Mouse (Mus musculus): ENCODE data around the gene Adh7.

Adh7 gene

DNA sequence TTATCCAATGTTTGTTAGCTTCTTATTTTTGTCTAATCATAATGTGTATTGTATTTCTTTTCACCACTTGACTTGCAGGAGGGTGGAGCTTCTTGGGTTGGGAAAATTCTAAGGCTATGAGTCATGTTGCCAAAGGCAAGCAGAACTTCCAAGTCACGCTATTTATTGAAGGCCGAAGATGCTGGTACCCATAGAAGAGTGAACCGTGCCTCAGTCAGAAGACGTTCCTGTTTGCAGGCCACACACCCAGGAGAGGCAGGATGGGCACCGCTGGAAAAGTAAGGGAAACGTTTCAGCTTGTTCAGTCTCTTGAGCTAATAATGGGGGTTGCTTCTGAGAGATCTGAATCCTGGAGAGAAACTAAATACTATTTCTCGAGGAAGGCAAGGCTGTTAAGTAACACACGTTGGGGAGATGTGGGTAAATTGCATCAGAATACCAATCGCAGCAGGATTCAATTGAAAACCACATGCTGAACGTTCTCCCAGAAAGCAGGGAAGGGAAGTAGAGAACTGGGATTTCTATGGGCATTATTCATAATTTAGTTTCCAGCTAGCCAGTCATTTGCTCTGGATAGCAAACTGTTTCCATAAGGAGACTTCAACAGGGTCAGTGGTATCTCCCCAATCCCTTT, at the start of gene Adh7:
Adh7 (plus strand) TSS at position 130 of the 634 bp plus-strand sequence.
- DNase-seq (ENCODE audit: low read depth): peak; percentile 78

GRCm38 (mm10) chr3:138173291-138173690, 44.3 kb upstream of the Adh7 start:
- no peak for DNase-seq (ENCODE audit: low read depth)

GRCm38 (mm10) chr3:138175551-138175950, 42.0 kb upstream of the Adh7 start:
- DNase-seq (ENCODE audit: low read depth): no peak

DNA sequence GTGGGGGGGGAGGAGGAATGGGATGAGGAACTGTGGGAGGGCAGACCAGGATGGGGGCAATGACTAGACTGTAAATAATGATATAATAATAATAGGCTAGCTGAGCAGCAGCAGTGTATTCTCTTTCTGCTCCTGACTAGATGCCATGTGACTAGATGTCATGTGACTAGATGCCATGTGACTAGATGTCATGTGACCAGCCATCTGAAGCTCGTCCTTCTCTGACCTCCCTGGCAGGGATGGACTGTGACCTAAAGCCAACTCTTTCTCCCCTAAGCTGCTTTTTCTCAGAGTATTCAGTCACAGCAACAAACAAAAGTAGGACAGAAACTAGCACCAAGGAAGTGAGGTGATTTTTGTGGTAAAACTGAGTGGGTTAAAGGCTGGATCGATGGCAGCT, 35.5 kb upstream of the Adh7 start:
- no peak for DNase-seq (ENCODE audit: low read depth)

- DNase-seq (ENCODE audit: low read depth): no peak
These were observed 34.2 kb upstream of the Adh7 start for GRCm38 (mm10) chr3:138183371-138183770.

DNA sequence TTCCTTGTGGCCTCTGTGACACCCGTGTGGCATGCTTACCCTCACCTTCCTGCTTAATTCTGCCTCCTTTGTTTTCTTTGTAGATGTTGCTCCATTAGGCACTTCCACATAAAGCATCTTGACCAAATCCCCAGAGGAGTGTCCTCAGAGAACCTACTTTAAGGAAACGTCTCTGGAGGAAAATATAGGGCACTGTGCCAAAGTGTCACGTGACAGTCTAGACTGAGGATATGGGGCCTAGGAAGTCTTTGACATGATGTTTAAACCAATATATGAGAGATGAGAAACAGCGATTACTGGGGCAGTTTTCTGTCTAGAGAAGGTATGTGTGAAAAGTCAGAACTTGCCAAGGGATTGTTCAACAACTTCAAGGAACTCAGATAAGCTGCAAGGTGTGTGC, 32.3 kb upstream of the Adh7 start:
- no peak for DNase-seq (ENCODE audit: low read depth)

GRCm38 (mm10) chr3:138185995-138186930, 31.3 kb upstream of the Adh7 start:
- no peak for DNase-seq (ENCODE audit: low read depth)

- DNase-seq (ENCODE audit: low read depth): no peak
These were observed 25.3 kb upstream of the Adh7 start for GRCm38 (mm10) chr3:138192260-138192659.

DNA sequence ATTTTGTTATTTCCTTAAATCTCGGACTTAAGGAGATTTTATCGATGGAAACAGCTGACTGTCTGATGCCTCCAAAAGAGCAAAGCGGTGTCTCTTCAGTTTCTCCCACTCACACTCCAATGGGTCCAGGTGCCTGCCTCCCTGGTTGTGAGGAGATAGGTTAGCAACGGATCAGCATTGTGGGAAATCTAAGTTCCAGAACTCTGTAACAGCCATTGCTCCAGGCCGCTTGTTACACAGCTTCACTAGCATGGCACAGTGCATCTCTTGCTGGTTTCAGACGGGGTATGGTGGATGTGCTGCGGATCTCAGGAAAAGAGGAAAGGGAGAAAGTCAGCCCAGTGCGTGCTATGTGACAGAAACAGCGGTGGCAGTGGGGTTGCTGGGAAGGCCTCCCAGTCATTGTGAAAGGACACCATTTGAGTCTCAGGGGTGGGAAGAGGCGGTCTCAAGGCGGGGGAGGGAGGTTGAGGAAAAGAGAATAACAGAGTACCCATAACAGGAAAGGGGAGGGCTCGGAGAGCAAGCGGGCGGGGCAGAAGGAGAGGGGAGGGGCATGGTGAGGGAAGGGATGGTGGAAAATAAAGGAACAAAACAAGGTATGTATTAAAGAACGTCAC, 23.8 kb upstream of the Adh7 start, which contains the start of gene 4930579F01Rik:
4930579F01Rik (minus strand) TSS at position 143 of the 620 bp plus-strand sequence.
- no peak for DNase-seq (ENCODE audit: low read depth)

DNA sequence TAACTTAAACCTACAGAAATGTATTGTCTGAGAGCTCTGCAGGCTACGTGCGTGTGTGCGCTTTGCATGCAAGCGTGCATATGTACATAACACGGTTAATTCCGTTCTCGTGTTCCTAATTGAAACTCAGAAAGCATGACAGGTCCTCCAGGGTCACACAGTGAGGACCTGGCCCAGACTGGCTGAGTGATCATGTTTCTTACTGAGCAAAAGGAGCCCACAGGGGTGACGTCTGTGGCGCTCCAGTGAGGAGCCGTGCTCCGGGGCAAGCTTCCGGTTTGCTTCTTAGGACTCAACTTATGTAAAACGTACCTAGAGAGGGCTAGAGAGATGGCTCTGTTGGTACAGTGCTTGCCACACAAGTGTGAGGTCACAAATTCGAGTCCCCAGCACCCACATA, 20.5 kb upstream of the Adh7 start:
- no peak for DNase-seq (ENCODE audit: low read depth)

- no peak for DNase-seq (ENCODE audit: low read depth)
These were observed 20.0 kb upstream of the Adh7 start for GRCm38 (mm10) chr3:138197556-138197955.

GRCm38 (mm10) chr3:138197973-138198721, 19.4 kb upstream of the Adh7 start:
- DNase-seq (ENCODE audit: low read depth): peak; percentile 45

- no peak for DNase-seq (ENCODE audit: low read depth)
These were observed 18.9 kb upstream of the Adh7 start for GRCm38 (mm10) chr3:138198722-138199068.

GRCm38 (mm10) chr3:138208821-138209220, 8.7 kb upstream of the Adh7 start:
- no peak for DNase-seq (ENCODE audit: low read depth)

DNA sequence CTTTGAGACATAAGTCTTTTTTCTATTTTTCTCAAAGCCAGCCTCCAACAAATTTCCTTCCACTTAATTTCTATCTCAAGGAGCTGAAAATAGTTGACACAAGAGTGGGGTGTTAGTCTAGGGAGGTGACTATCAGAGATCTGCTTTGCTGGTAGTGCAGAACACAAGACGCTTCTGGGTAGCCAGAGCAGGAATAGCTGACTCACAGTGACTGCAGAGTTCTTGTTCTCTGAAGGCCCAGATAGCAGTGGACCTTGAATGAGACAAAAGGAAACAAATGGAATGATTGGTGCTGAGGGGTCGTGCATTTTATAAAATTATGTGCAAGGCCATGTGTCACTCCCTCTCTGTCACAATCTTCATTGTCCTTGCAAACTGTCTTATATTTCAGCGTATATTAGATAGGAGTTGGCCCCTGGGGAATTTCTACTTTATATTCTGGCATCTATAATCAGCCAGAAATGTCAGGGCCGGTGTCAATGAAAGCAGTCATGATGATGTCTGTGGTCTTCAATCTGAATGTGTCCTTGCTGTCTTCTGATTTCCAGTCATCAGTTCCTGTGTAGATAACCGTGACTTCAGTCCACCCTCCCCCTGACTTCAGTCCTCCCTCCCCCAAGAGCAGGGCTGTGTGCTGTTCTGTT, 7.0 kb upstream of the Adh7 start:
- no peak for DNase-seq (ENCODE audit: low read depth)

DNA sequence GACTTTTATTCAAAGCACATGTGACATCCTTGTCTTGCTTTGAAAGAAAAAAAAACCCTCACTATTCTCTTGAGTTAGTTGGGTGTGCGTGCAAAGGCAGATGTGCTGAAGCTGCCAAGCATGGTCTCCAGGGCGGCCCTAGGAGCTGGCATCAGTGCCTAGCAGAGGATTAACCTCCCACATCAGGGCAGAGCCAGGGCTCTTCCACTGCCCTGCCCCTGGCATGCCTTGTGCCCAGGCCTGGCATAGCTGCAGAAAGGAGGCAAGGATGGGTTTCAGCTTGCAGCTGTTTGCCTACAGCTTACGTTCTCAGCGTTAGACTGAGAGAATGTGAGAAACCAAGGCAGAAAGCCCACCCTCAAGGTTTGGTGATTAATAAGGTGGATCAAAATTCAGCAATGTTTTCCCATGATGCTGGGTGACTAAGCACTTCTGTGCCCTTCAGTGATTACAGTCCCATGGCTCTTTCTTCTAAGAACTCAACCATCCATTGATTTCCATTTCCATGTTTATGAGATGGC, 5.1 kb upstream of the Adh7 start:
- DNase-seq (ENCODE audit: low read depth): no peak

- no peak for DNase-seq (ENCODE audit: low read depth)
These were observed 2.1 kb upstream of the Adh7 start for GRCm38 (mm10) chr3:138215395-138215989.

GRCm38 (mm10) chr3:138216091-138216490, 1.5 kb upstream of the Adh7 start:
- DNase-seq (ENCODE audit: low read depth): no peak

GRCm38 (mm10) chr3:138221116-138221515, 3.6 kb downstream of the Adh7 start:
- no peak for DNase-seq (ENCODE audit: low read depth)

- no peak for DNase-seq (ENCODE audit: low read depth)
These were observed 5.0 kb downstream of the Adh7 start for GRCm38 (mm10) chr3:138222511-138222910.

GRCm38 (mm10) chr3:138222952-138223351, 5.4 kb downstream of the Adh7 start:
- no peak for DNase-seq (ENCODE audit: low read depth)

Data from fibroblast of lung, adult 2 months (primary cell).